Mouse (Mus musculus) frontal cortex, postnatal 36 days (tissue): Measurements from ENCODE around the gene Rhd.
A peak's percentile ranks its signal among the peaks of the same experiment; 100 is the strongest.
"Not testable (repeated sequence)": the region's sequence is repeated elsewhere in the genome, so short reads cannot be mapped to it uniquely, and the experiment has no call there.

Source experiments
- DNase-seq, 2 experiments: peaks; one replicate each; pipeline ENCODE4 v3.0.0; 2022; ENCODE audit warnings: low spot score in 2 of 2

Rhd gene

DNA sequence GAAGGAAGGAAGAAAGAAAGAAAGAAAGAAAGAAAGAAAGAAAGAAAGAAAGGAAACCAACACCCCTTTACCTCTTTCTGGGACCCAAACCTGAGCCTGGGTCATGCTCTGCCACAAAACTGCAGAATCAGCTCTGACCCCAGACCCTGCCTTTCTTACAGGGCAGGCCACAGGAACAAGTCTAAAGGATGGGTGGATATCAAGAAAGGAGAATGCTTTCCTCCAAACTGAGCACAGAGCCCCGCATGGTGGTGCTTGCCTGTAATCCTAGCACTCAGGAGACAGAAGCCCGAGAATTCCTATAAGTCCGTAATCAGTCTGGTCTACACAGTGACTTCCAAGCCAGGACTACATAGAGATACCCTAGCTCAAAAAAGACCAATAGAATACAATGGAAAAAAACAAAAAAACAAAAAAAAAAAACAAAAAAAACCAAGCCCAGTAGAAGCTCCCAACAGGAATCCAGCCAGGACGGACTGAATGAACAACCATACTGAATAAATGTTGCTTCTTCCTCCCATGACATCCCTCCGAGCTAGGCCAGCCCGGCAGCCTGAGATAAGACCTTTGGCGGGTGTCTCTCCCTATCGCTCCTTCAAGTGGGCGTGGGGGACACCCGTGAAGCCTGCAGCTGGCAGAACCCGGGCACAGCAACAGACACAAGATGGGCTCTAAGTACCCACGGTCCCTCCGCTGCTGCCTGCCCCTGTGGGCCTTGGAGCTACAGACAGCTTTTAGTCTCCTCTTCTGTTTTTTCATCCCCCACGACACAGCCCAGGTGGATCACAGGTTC, at the start of gene Rhd:
Rhd (plus strand) TSS at position 600 of the 793 bp plus-strand sequence.
- no peak for DNase-seq

DNA sequence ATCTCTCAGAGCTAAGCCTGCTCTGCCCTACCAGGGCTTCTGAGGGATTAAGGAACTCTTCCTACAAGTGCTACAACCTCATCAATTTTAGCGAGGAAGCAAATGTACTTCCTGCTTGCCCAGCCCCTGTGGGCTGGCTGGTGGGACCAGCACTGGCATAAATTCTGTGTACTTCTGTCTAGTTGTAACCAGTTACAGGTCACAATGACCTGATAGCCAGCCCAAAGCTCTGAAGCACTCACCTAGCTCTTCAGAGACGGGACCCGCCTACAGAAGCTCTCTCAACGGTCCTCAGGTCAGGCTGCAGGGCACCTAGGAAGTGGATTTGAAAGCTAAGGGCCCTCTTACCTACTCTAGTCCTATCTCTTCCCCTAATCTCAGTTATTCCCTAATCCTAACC, 46.6 kb upstream of the Rhd start:
- no peak for DNase-seq

DNA sequence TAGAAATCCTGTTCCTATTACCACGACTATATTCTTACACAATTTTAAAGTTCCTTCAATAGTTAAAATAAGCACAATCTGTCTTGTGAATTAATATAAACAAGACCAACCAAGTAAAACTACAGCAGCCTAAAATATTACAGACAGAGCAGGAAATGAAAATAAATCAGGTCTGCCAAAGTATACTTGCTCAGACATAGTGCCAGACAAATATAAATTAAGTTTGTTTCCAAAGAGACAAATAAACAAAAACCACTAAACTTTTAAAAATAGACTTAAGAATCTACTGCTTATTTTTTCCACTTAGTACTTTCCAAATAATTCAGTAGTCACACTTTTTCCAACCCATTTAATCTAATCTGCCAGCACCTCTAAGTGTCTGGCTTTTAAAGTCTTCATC, 43.3 kb upstream of the Rhd start:
- DNase-seq, result no peak

DNA sequence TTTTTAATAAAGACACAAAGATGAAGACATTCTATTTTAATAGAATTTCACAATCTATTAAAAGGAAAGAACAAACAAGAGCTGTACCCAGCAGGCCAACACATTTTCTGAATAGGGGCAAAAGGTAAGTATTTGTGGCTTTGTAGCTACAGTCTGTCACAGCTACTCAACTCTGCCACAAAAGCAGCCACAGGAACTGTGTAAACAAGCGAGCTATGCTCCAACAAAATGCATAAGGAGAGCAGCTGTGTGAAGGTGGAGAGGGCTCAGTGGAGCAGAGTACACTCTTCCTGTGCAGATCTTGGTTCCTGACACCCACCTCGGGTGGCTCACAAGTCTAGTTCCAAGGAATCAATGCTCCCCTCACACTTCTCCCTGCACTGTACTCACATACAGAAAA, 40.8 kb upstream of the Rhd start:
- no peak for DNase-seq

DNA sequence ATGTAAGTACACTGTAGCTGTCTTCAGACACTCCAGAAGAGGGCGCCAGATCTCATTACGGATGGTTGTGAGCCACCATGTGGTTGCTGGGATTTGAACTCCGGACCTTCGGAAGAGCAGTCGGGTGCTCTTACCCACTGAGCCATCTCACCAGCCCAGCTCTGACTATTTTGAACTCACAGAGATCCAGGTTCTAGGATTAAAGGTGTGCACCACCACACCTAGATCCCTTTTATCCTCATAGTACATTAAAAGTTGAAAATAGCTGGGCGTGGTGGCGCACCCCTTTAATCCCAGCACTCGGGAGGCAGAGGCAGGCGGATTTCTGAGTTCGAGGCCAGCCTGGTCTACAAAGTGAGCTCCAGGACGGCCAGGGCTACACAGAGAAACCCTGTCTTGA, 38.5 kb upstream of the Rhd start:
- not testable (repeated sequence) for DNase-seq

DNA sequence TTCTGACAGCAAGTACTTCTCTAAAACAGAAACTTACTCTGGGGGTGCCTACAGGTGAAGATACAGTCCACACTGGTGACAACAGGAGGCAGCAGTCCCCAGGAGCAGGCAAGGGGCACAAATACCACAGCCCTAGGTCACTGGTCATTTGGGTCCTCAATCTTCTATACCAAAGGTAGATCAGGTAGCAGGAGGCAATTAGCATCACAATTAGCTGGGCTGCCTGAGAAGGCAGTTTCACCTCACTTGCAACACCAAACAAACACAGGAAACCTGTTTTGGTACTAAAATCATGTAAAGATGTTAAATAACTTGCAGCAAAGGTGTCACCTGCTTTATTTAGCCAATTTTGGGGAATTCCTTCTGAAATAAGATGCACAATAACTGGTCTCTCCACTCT, 38.0 kb upstream of the Rhd start:
- no peak for DNase-seq

DNA sequence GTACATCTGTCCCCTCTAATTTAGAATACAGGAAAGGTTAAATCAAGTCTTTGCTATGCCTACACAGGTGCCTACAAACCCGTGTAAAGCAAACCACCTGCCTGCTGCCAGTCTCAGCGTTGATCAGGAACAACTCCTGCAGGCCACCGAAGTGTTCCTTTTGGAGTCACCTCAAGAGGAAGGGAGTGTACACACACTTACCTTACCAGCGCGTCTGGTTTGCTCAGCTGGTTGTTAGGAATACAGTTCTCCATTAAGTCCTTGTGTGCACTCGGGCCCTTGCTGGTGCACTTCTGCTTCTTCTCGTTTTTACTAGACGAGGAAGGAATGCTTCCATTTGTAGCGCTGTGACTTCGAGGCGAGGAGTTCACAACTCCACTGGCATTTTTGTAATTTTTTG, 36.5 kb upstream of the Rhd start:
- DNase-seq, result no peak

DNA sequence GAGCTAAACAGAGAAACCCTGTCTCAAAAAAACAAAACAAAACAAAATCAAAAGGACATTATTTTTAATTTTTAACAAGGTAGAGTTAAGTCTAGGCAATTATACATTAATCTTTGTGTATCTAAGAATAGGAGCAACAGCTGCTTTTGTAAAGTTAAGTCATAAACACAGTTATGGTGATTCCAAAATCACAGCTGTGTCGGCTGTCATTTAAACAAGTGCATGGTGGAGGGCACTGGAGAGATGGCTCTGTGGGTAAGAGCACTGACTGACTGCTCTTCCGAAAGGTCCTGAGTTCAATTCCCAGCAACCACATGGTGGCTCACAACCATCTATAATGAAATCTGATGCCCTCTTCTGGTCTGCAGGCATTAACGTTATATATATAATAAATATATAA, 32.4 kb upstream of the Rhd start:
- DNase-seq, result no peak

DNA sequence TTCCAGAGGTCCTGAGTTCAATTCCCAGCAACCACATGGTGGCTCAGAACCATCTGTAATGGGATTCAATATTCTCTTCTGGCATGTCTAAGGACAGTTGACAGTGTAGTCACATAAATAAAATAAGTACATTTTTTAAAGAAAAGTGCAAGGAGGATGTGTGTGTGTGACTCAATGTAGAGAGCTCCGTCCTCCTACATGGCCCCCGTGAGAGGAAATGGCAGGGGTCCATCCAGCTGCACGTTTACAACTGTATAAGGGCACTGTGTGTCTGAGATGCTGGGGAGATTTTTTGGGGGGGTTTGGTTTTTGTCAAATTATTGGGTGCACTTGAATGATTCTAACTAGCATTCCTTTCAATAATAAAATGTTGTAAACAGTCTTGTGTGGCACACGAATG, 28.9 kb upstream of the Rhd start:
- no peak for DNase-seq

DNA sequence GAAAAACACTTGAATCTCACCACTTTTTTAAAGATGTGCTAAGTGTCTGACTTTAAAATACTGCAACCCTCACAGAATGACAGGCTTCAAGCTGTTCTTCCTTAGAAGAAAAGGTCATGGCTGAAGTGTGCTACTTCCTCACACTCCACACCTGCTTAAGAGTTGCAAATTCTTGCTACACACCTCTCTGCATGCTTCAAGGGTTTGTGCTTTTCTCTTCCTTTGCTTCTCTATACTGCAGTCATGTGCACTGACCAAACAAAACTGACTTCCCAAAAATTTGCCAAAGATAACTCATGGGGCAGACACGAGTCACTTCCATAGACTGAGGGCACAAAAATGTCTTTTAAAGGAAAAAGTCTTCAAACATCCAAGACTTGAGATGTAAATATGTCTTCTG, 26.1 kb upstream of the Rhd start:
- DNase-seq, result no peak

DNA sequence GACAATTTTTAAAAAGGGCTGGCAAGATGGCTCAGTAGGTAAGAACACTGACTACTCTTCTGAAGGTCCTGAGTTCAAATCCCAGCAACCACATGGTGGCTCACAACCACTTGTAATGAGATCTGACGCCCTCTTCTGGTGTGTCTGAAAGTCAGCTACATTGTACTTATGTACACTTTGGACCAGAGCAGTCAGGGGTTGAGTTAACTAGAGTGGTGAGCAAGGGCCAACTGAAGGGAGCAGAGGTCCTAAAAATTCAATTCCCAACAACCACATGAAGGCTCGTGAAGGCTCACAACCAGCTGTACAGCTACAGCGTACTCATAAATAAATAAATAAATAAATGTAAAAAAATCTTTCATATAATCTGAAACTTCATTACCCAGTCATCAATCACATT, 25.6 kb upstream of the Rhd start:
- not testable (repeated sequence) for DNase-seq

DNA sequence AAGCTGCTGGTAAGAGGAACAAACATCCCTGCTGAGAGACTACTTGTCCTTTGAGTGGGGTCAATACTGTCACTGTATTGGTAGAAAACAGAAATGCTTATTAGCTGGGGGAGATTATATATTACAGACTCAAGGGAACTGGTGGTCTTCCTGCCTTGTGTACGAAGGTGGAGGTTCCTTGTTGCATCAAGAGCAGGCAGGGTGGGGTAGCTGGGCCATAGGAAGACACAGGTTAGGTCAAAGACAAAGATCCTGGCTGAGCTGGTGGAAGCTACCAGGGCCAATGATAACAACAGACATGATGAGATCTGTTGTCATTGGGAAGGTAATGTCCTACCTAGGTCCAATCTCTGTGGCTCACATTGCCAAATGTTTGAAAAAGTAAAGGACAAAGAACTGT, 24.1 kb upstream of the Rhd start:
- DNase-seq, result no peak

DNA sequence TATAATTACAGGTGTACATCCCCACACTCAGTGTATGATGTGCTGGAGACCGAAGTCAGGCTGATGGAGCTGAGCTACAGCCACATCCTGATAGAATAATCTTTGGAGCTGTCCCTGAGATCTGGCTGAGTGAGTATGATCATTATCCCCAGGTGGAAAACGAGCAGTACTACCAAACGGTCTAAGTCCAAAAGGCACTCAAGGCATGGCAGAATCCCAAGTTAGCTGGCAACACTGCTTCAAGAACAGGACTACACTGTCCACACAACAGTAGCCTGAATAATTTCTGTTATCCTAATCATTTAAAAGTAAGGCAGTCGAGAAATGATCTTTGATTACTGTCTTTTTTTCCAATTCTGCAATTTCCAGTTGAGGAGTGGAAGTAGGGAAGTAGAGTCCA, 20.8 kb upstream of the Rhd start:
- DNase-seq, result no peak

DNA sequence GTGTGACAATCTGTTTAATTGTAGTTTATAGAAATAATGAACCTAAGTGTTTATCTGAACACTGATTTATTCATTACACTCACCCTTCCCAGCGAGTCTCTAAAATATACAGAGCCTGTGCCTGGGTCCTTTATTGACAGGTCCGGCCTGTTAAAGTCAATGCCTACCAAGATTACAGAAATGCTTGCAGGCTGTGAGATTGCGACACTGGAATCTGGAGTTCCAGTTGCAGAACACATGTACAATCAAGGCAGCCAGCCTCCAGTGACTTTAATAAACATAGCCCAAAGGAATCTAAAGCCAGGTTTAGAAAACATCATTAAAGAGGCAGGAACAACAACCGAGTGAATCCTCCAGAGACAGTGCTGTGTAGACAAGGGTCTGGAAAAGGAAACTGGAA, 16.7 kb upstream of the Rhd start:
- no peak for DNase-seq

DNA sequence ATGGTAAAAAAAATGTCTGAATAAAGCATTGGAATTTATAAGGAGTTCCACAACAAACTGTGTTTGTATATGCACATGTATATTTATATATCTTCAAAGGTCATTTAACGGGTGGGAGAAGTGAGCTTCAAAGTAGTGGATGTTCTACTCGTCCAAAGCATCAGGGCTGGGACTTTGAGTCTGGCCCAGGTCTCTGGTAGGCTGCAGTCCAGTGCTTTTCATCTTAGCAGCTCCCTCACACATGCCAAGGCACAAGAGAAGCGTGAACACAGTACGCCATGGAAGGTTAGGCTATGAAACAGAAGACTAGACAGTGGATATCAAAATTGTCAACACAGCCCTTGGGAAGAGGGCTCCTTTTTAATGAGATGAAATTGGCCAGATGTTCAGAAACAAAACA, 13.8 kb upstream of the Rhd start:
- DNase-seq, result no peak

DNA sequence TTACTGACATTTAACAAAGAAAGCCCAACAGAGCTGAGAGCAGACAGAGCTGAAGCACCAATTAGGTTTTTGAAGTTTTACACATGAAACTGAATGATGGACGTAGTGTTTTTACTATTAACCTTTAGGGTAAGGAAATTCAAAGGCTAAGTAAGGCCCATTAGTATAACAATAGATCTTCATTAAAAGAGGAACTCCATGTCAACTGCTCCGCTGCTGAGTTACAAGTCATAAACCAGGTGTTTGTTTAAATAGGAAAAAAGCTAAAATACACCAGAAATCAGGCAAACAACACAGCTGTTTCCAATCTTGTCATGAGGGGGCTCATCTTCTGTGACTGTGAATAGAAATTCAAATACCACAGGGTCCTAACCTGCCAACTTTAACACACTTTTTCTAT, 13.1 kb upstream of the Rhd start:
- no peak for DNase-seq

DNA sequence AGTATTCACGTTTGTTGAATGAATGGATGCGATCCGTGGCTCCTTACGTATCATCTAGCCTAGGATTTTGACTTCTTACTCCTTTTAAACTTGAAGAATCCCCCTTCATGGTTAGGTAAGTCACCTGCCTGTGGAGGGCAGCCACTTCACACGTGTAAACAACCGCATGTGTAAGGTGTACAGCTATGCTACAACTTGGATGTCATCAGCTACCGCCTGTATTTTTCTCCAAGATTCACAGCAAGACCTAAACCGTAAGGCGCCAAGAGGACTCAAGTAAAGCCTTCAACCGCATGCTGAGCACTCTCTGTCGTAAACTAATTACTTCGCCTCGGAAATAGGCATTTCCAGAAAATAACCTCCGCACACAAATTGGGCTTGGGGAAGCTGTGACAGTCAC, 12.5 kb upstream of the Rhd start:
- DNase-seq, result peak; percentile 7 to 18

DNA sequence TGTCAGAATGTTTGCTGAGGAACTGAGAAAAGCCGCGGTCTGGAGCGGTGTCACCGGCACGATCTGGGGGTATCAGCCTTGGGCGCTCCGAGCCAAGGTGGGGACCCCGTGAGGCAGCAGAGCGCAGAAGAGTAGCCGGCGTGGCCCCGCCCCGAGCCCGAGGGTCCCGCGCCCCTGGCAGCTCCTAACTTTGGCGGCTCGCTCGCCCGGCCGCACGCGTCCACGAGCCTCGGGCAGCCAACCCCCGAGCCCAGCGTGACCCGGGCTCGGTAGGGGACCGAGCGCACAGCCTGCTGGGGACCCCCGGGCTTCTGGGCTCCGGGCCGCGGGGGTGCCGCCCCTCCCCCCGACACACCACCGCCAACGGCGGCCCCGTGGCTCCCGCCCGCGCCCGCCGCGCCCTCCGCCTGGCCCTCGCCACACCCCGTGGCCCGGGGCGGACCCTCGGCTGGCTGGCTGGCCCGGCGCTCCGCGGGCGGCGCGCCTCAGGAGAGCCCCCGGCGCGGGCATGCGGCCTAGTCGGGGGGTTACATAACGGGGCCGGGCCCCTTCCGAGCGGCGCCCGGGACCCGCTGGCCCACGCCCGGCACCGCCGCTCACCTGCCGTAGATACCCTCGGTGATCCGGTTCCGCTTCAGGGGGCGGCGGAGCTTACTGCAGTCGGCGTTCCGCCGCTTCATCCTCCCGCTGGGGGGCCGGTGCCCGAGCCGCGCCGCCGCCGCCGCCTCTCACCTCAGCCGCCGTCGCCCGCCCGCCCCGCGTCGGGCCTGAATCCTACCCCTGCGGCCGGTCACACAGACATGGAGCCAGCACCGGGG, 11.7 kb upstream of the Rhd start:
- DNase-seq, result peak; percentile 8 to 17

DNA sequence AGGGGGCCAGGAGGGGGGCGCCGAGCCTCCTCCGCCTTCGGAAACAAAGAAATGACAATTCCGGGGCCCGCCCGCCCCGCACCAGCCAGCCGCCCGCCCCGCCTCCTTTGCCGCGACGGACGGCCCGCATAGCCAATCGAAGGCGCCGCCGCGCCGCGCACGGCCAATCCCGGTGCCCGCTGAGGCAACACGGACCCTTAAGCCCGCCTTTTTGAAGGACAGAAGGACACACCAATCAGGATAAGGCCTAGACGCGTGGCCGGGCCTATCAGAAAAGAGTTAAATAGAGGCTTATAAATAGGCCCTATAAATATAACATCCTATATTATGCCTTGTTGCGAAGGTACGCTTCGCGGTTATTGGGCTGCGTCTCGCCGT, 11.1 kb upstream of the Rhd start, which contains the start of gene Maco1:
Maco1 (minus strand) TSS at position 87 of the 378 bp plus-strand sequence.
- peak; percentile 100 for DNase-seq

DNA sequence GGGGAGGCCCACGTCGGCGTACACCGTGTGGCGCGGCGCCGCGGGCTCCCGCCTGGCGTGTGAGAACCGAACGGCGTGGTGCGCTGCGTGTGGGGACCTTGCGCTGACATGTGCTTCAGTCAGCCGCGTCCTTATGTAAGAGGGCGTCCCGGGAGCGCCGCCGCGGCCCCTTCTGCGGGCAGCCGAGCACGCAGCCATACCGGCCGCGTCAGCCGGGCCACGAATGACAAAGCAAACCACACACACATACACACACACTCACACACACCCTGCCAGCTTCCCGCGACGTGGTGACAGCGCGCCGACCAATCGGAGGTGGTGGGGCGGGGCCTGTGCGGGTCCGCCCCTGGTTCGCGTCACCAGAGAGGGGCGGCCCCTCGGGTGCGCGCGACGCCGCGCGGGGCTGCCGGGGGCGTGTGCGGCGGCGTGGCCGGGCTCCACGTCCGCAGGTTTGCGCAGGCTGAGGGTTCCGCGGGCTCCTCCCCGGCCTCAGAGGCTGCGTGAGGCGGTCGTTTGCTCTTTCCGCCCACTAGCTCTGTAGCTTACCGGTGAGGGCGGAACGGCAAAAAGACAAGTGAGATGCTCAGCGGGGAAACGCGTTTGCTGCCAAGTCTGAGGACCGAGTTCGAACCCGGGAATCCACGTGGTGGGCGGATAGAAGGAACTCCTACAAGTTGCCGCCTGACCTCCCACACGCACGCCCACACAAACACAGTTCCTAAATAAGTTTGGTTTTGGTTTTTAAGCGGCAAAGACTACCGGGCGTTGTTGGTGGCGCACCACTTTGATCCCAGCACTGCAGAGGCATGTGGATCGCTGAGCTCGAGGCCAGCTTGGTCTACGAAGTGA, 10.5 kb upstream of the Rhd start:
- DNase-seq, result peak; percentile 92 to 96

DNA sequence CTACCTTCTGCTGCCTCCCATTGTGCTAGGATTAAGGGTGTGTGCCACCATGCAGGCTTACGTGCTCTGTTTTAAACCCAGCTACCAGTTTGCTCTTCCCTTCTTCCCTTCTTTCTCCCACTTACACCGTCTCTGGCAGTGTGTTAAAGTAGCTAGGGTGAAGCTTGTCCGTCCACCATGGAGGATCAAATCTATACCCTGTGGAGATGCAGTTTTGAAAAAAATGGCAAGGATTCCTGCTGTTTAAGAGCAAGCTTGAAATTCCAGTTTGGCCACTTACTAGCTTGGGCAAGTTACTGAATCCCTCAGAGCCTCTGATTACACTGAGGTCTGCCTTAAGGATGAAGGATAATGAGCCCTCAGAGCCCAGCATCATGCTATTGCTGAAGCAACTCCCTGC, 9.0 kb upstream of the Rhd start:
- no peak for DNase-seq

DNA sequence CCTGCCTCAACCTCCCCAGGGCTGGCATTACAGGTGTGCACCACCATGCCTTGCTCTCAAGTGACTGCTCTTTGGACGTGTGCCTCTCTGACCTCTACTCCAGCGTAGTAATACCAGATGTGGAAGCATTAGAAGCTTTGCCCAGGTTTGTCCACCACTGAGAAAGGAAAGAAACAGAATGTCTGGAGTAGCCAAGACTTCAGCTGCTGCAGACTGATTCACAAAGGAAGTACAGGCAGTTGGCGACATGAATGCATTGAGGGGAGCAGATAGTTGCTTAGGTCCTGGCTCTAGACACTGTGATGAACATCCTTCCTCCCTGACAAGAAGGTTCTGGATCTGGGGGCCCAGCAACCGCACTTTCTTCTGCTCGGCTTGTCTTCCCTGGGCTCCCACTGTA, 8.3 kb upstream of the Rhd start:
- DNase-seq, result no peak
